Mouse (Mus musculus) hindbrain, embryonic 10.5 days (tissue): ENCODE measurements at regions not wholly inside any gene's neighbourhood (a gene's known extent, or its start where the extent isn't known, plus 50 kb on each side); places are given as distances from the start of the nearest gene placed in this dataset.

Experiments
- DNase-seq: peaks from one replicate; pipeline ENCODE4 v3.0.0-alpha.2; 2017; ENCODE audit warnings: low spot score
- H3K27ac ChIP-seq: fragments of 300-500 bp; sonication (generic); 2 replicates; pipeline ENCODE4 v1.5.1; 2016; ENCODE audit warnings: mild to moderate bottlenecking, moderate library complexity
- H3K27me3 ChIP-seq: fragments of 300-500 bp; sonication (generic); 2 replicates; pipeline ENCODE4 v1.6.1; 2016; ENCODE audit warnings: mild to moderate bottlenecking; ENCODE audit not compliant: poor library complexity, insufficient read depth, severe bottlenecking
- H3K36me3 ChIP-seq: fragments of 300-500 bp; sonication (generic); 2 replicates; pipeline ENCODE4 v1.6.1; 2016; ENCODE audit warnings: mild to moderate bottlenecking, moderate library complexity
- H3K4me1 ChIP-seq: fragments of 300-500 bp; sonication (generic); replicated peaks from 2 replicates; pipeline ENCODE4 v1.6.1; 2016; ENCODE audit warnings: mild to moderate bottlenecking
- H3K4me3 ChIP-seq: fragments of 300-500 bp; sonication (generic); 2 replicates; pipeline ENCODE4 v1.5.1; 2016; ENCODE audit warnings: mild to moderate bottlenecking, moderate library complexity
- H3K9me3 ChIP-seq: fragments of 300-500 bp; sonication (generic); 2 replicates; pipeline ENCODE4 v1.6.1; 2016; ENCODE audit warnings: mild to moderate bottlenecking, moderate library complexity
- WGBS: fragments of 180-500 bp; shearing (Covaris S2); methylation state at CpG from one replicate; pipeline ENCODE4 v1.1.7; 2016; 5-methylcytosine and 5-hydroxymethylcytosine counted together

GRCm38 (mm10) chr6:52368734-52369412 is 55.6 kb downstream of the Evx1 start:
- H3K27ac ChIP-seq: peak overlapping the region; percentile 53
- H3K9me3 ChIP-seq: no peaks in the 10 kb centered on the region
- H3K4me1 ChIP-seq: peaks cover 31% of the 10 kb centered on the region
- DNase-seq: no peak
- H3K4me3 ChIP-seq: no peak overlapping the region
- 0 out of 2 replicates have a peak, but pooled peaks cover 13% of the 10 kb centered on the region for H3K27me3 ChIP-seq
- no peaks in the 10 kb centered on the region for H3K36me3 ChIP-seq
- WGBS: 59% methylated on average over 12 of the region's 12 CpGs

GRCm38 (mm10) chr6:52370806-52371360 is 57.6 kb downstream of the Evx1 start:
- H3K4me3 ChIP-seq: no peak overlapping the region
- WGBS: 88% methylated on average over 8 of the region's 8 CpGs
- H3K4me1 ChIP-seq: peaks cover 30% of the 10 kb centered on the region
- H3K9me3 ChIP-seq: no peaks in the 10 kb centered on the region
- DNase-seq: no peak
- H3K27me3 ChIP-seq: 0 out of 2 replicates have a peak, but pooled peaks cover 13% of the 10 kb centered on the region
- no peak overlapping the region for H3K27ac ChIP-seq
- H3K36me3 ChIP-seq: no peaks in the 10 kb centered on the region

GRCm38 (mm10) chr6:52379146-52379545 is 65.8 kb downstream of the Evx1 start:
- 88% methylated on average over 3 of the region's 3 CpGs for WGBS
- no peak for DNase-seq
- no peak overlapping the region for H3K4me3 ChIP-seq

GRCm38 (mm10) chr6:52379588-52379987 is 66.3 kb downstream of the Evx1 start:
- no peaks in the 10 kb centered on the region for H3K27me3 ChIP-seq
- no peak overlapping the region for H3K4me3 ChIP-seq
- no peaks in the 10 kb centered on the region for H3K36me3 ChIP-seq
- no peak overlapping the region for H3K27ac ChIP-seq
- 73% methylated on average over 5 of the region's 5 CpGs for WGBS
- H3K4me1 ChIP-seq: no peaks in the 10 kb centered on the region
- H3K9me3 ChIP-seq: peaks cover 9% of the 10 kb centered on the region; the same call in 1 of the 2 replicates
- no peak for DNase-seq

More at GRCm38 (mm10) chr6:52379146-52379545, 65.8 kb downstream of the Evx1 start:
- Histone ChIP-seq H3K9me3 (peaks cover 9% of the 10 kb centered on the region; the same call in 1 of the 2 replicates), H3K27ac (no peak overlapping the region), H3K36me3 (no peaks in the 10 kb centered on the region), H3K27me3 (no peaks in the 10 kb centered on the region), H3K4me1 (no peaks in the 10 kb centered on the region)

- Histone ChIP-seq H3K27me3 (no peaks in the 10 kb centered on the region), H3K9me3 (peaks cover 9% of the 10 kb centered on the region; the same call in 1 of the 2 replicates), H3K36me3 (no peaks in the 10 kb centered on the region), H3K4me3 (no peak overlapping the region), H3K27ac (no peak overlapping the region), H3K4me1 (no peaks in the 10 kb centered on the region)
- DNase-seq: no peak
- WGBS: 92% methylated on average over 2 of the region's 2 CpGs
Observed at GRCm38 (mm10) chr6:52385044-52385443, 71.7 kb downstream of the Evx1 start.

- H3K27ac ChIP-seq: no peak overlapping the region
- H3K9me3 ChIP-seq: no peaks in the 10 kb centered on the region
- WGBS: 87% methylated on average over 5 of the region's 5 CpGs
Observed at GRCm38 (mm10) chr6:52401404-52401803, 88.1 kb downstream of the Evx1 start.

GRCm38 (mm10) chr6:52409991-52410390 is 96.7 kb downstream of the Evx1 start:
- 0 out of 2 replicates have a peak, but pooled peaks cover 5% of the 10 kb centered on the region for H3K9me3 ChIP-seq

More at GRCm38 (mm10) chr6:52401404-52401803, 88.1 kb downstream of the Evx1 start:
- no peak for DNase-seq
- Histone ChIP-seq H3K4me1 (no peaks in the 10 kb centered on the region), H3K27me3 (no peaks in the 10 kb centered on the region), H3K36me3 (no peaks in the 10 kb centered on the region), H3K4me3 (no peak overlapping the region)

GRCm38 (mm10) chr6:52410711-52411110 is 97.4 kb downstream of the Evx1 start:
- DNase-seq: no peak
- no peak overlapping the region for H3K4me3 ChIP-seq
- no peaks in the 10 kb centered on the region for H3K4me1 ChIP-seq
- H3K36me3 ChIP-seq: no peaks in the 10 kb centered on the region
- H3K9me3 ChIP-seq: 0 out of 2 replicates have a peak, but pooled peaks cover 5% of the 10 kb centered on the region
- WGBS: 78% methylated on average over 5 of the region's 5 CpGs
- H3K27ac ChIP-seq: no peak overlapping the region
- H3K27me3 ChIP-seq: no peaks in the 10 kb centered on the region

More at GRCm38 (mm10) chr6:52409991-52410390, 96.7 kb downstream of the Evx1 start:
- DNase-seq: no peak
- Histone ChIP-seq H3K27ac (no peak overlapping the region), H3K36me3 (no peaks in the 10 kb centered on the region), H3K4me1 (no peaks in the 10 kb centered on the region), H3K27me3 (no peaks in the 10 kb centered on the region), H3K4me3 (no peak overlapping the region)
- WGBS: 86% methylated on average over 4 of the region's 4 CpGs

GRCm38 (mm10) chr6:52411302-52411701 is 98.0 kb downstream of the Evx1 start:
- no peaks in the 10 kb centered on the region for H3K27me3 ChIP-seq
- 0 out of 2 replicates have a peak, but pooled peaks cover 5% of the 10 kb centered on the region for H3K9me3 ChIP-seq
- H3K4me3 ChIP-seq: no peak overlapping the region
- 92% methylated on average over 2 of the region's 2 CpGs for WGBS
- no peaks in the 10 kb centered on the region for H3K36me3 ChIP-seq
- H3K4me1 ChIP-seq: no peaks in the 10 kb centered on the region
- no peak for DNase-seq
- H3K27ac ChIP-seq: no peak overlapping the region

GRCm38 (mm10) chr6:52413639-52414038 is 100.3 kb downstream of the Evx1 start:
- peaks cover 10% of the 10 kb centered on the region for H3K4me1 ChIP-seq
- WGBS: 93% methylated on average over 4 of the region's 4 CpGs
- 0 out of 2 replicates have a peak, but pooled peaks cover 5% of the 10 kb centered on the region for H3K9me3 ChIP-seq
- no peak overlapping the region for H3K4me3 ChIP-seq
- H3K27ac ChIP-seq: no peak overlapping the region
- no peaks in the 10 kb centered on the region for H3K36me3 ChIP-seq
- no peak for DNase-seq
- H3K27me3 ChIP-seq: no peaks in the 10 kb centered on the region

- Histone ChIP-seq H3K27me3 (no peaks in the 10 kb centered on the region), H3K4me3 (no peak overlapping the region), H3K27ac (no peak overlapping the region), H3K36me3 (no peaks in the 10 kb centered on the region), H3K9me3 (0 out of 2 replicates have a peak, but pooled peaks cover 5% of the 10 kb centered on the region), H3K4me1 (peaks cover 11% of the 10 kb centered on the region)
- WGBS: 88% methylated on average over 14 of the region's 14 CpGs
- DNase-seq: no peak
Observed at GRCm38 (mm10) chr6:52415341-52415946, 102.1 kb downstream of the Evx1 start.

GRCm38 (mm10) chr6:52416491-52416890 is 103.2 kb downstream of the Evx1 start:
- Histone ChIP-seq H3K27ac (no peak overlapping the region), H3K27me3 (no peaks in the 10 kb centered on the region), H3K36me3 (no peaks in the 10 kb centered on the region), H3K9me3 (0 out of 2 replicates have a peak, but pooled peaks cover 5% of the 10 kb centered on the region), H3K4me3 (no peak overlapping the region), H3K4me1 (peaks cover 11% of the 10 kb centered on the region)
- DNase-seq: no peak
- 80% methylated on average over 3 of the region's 3 CpGs for WGBS
